Mouse (Mus musculus) liver, embryonic 14.5 days (tissue): ENCODE measurements around the gene Kctd3.

ENCODE experiments used
- CTCF ChIP-seq: IDR thresholded peaks from 2 replicates; pipeline ENCODE4 v1.5.1; 2016; ENCODE audit warnings: antibody characterized with exemption, low read depth, control low read depth
- EP300 ChIP-seq: IDR thresholded peaks from 2 replicates; pipeline ENCODE4 v1.6.1; 2016; ENCODE audit warnings: antibody characterized with exemption, low read depth

DNA sequence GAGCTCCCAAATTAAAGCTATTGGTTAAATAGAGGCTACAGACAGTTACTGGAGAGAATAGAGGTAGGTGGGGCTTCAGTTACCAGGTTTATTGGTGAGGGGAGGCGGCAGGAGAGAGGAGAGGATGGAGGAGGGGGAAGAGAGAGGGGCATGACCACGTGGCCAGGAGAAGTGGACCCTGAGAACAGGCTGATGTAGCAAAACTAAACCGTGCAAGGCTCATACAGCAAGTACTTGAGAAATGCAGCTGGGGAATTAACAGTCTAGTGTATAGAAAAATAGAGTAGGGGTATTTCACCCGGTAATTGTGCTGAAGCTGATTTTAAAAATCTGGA is 5.9 kb upstream of the Kctd3 start:
- TF ChIP-seq CTCF, result no peak
- no peak for TF ChIP-seq EP300
